Mouse (Mus musculus) bone marrow, adult 2 months (tissue): Measurements from ENCODE around the gene Vac14. TPM values are rescaled to one million over a fixed set of nuclear protein-coding genes. Genes with fewer than 3 reads are reported as not detected.
"Not testable (repeated sequence)": the region's sequence is repeated elsewhere in the genome, so short reads cannot be mapped to it uniquely, and the experiment has no call there.

Experiments
- H3K27ac ChIP-seq: fragments of 200-500 bp; 2 replicates; pipeline ENCODE4 v1.5.1; 2012; ENCODE audit warnings: low read depth, mild to moderate bottlenecking, control low read depth, inconsistent platforms, low read length; ENCODE audit not compliant: control insufficient read depth, poor library complexity, insufficient read depth
- H3K4me1 ChIP-seq: fragments of 200-500 bp; 2 replicates; pipeline ENCODE4 v1.6.1; 2011; ENCODE audit warnings: low read length; ENCODE audit not compliant: control insufficient read depth, insufficient read depth
- H3K4me3 ChIP-seq: fragments of 200-500 bp; replicated peaks from 2 replicates; pipeline ENCODE3; 2011; ENCODE audit warnings: mild to moderate bottlenecking, low read depth, low read length, control low read depth; ENCODE audit not compliant: control insufficient read depth
- CTCF ChIP-seq: fragments of 200-500 bp; IDR thresholded peaks from 2 replicates; pipeline ENCODE4 v1.5.1; 2011; ENCODE audit warnings: low read length, control low read depth; ENCODE audit not compliant: control insufficient read depth, insufficient read depth
- POLR2A ChIP-seq: fragments of 200-500 bp; IDR thresholded peaks from 2 replicates; pipeline ENCODE4 v1.6.1; 2011; ENCODE audit warnings: low read depth, mild to moderate bottlenecking, control low read depth, low read length, borderline replicate concordance; ENCODE audit not compliant: control insufficient read depth
- WGBS: fragments of 180-500 bp; shearing (Covaris S2); methylation state at CpG from one replicate; pipeline ENCODE4 v1.1.7; 2018; 5-methylcytosine and 5-hydroxymethylcytosine counted together
- polyA plus RNA-seq: library from polyadenylated mRNA; stranded (reverse); fragments of >200 nt; gene quantifications from 2 replicates; pipeline ENCODE4 v1.2.4, GENCODE M21; 2011; ENCODE audit warnings: low replicate concordance; ENCODE audit not compliant: missing spikeins, insufficient read depth, insufficient read length

Vac14 gene
- polyA plus RNA-seq, 1 experiment: 19.2 TPM

- 70% methylated on average over 7 of the region's 7 CpGs for WGBS
- no peaks in the 10 kb centered on the region for H3K4me1 ChIP-seq
- TF ChIP-seq CTCF: no peak
- no peak for TF ChIP-seq POLR2A
- H3K27ac ChIP-seq: no peak overlapping the region
- H3K4me3 ChIP-seq: no peak overlapping the region
Observed at GRCm38 (mm10) chr8:110664202-110664896, 46.0 kb downstream of the Vac14 start.

GRCm38 (mm10) chr8:110665000-110665399 is 46.6 kb downstream of the Vac14 start:
- no peak overlapping the region for H3K4me3 ChIP-seq
- WGBS: 84% methylated on average over 3 of the region's 3 CpGs
- TF ChIP-seq POLR2A: no peak
- TF ChIP-seq CTCF: no peak
- H3K27ac ChIP-seq: no peak overlapping the region
- no peaks in the 10 kb centered on the region for H3K4me1 ChIP-seq

GRCm38 (mm10) chr8:110667590-110668177 is 49.3 kb downstream of the Vac14 start:
- H3K4me3 ChIP-seq, H3K27ac ChIP-seq, H3K4me1 ChIP-seq: not testable (repeated sequence)
- 68% methylated on average over 8 of the region's 8 CpGs for WGBS

GRCm38 (mm10) chr8:110669932-110670628 is 51.7 kb downstream of the Vac14 start:
- Histone ChIP-seq H3K4me3 (no peak overlapping the region), H3K27ac (no peak overlapping the region), H3K4me1 (no peaks in the 10 kb centered on the region)
- no peak for TF ChIP-seq CTCF
- no peak for TF ChIP-seq POLR2A
- WGBS: 56% methylated on average over 8 of the region's 8 CpGs

GRCm38 (mm10) chr8:110671309-110671708 is 52.9 kb downstream of the Vac14 start:
- no peak overlapping the region for H3K27ac ChIP-seq

GRCm38 (mm10) chr8:110672133-110672532 is 53.7 kb downstream of the Vac14 start:
- no peak overlapping the region for H3K4me3 ChIP-seq
- no peak overlapping the region for H3K27ac ChIP-seq
- H3K4me1 ChIP-seq: no peaks in the 10 kb centered on the region
- TF ChIP-seq POLR2A (no peak), CTCF (no peak)
- 62% methylated on average over 2 of the region's 2 CpGs for WGBS

More at GRCm38 (mm10) chr8:110671309-110671708, 52.9 kb downstream of the Vac14 start:
- WGBS: 73% methylated on average over 6 of the region's 6 CpGs
- H3K4me1 ChIP-seq: no peaks in the 10 kb centered on the region
- H3K4me3 ChIP-seq: no peak overlapping the region
- TF ChIP-seq POLR2A: no peak
- no peak for TF ChIP-seq CTCF

- WGBS: 75% methylated on average over 2 of the region's 2 CpGs
- Histone ChIP-seq H3K27ac (no peak overlapping the region), H3K4me1 (no peaks in the 10 kb centered on the region), H3K4me3 (no peak overlapping the region)
- TF ChIP-seq CTCF (no peak), POLR2A (no peak)
Observed at GRCm38 (mm10) chr8:110673168-110673567, 54.8 kb downstream of the Vac14 start.

- 81% methylated on average over 1 of the region's 1 CpGs for WGBS
- no peak overlapping the region for H3K4me3 ChIP-seq
- H3K27ac ChIP-seq: no peak overlapping the region
- TF ChIP-seq POLR2A: no peak
- TF ChIP-seq CTCF: no peak
- no peaks in the 10 kb centered on the region for H3K4me1 ChIP-seq
Observed at GRCm38 (mm10) chr8:110674589-110674988, 56.2 kb downstream of the Vac14 start.
